Mouse (Mus musculus) embryonic facial prominence, embryonic 12.5 days (tissue): ENCODE results near the gene Vmn1r119. TPM values are rescaled to one million over a fixed set of nuclear protein-coding genes. Genes with fewer than 3 reads are reported as not detected.
"Not testable (repeated sequence)": the region's sequence is repeated elsewhere in the genome, so short reads cannot be mapped to it uniquely, and the experiment has no call there.

Source experiments
- ATAC-seq: fragments of 200-750 bp; cut with Nextera tagmentation; 2 replicates; pipeline ENCODE4 v1.8.0; 2017; ENCODE audit not compliant: insufficient number of reproducible peaks, insufficient read depth, low FRiP score, low TSS enrichment
- H3K27ac ChIP-seq: fragments of 300-500 bp; sonication (generic); 2 replicates; pipeline ENCODE4 v1.5.1; 2016; ENCODE audit warnings: mild to moderate bottlenecking
- H3K27me3 ChIP-seq: fragments of 300-500 bp; sonication (generic); 2 replicates; pipeline ENCODE4 v1.6.1; 2016; ENCODE audit warnings: mild to moderate bottlenecking, moderate library complexity
- H3K36me3 ChIP-seq: fragments of 300-500 bp; sonication (generic); 2 replicates; pipeline ENCODE4 v1.6.1; 2016; ENCODE audit warnings: mild to moderate bottlenecking
- H3K4me1 ChIP-seq: fragments of 300-500 bp; sonication (generic); 2 replicates; pipeline ENCODE4 v1.6.1; 2016
- H3K4me2 ChIP-seq: fragments of 300-500 bp; sonication (generic); replicated peaks from 2 replicates; pipeline ENCODE4 v1.6.1; 2016; ENCODE audit warnings: mild to moderate bottlenecking, moderate library complexity
- H3K4me3 ChIP-seq: fragments of 300-500 bp; sonication (generic); 2 replicates; pipeline ENCODE4 v1.5.1; 2016; ENCODE audit warnings: mild to moderate bottlenecking
- H3K9ac ChIP-seq: fragments of 300-500 bp; sonication (generic); 2 replicates; pipeline ENCODE4 v1.6.1; 2016; ENCODE audit warnings: mild to moderate bottlenecking, moderate library complexity
- H3K9me3 ChIP-seq: fragments of 300-500 bp; sonication (generic); 2 replicates; pipeline ENCODE4 v1.6.1; 2016; ENCODE audit warnings: mild to moderate bottlenecking, moderate library complexity
- WGBS: fragments of 180-500 bp; shearing (Covaris S2); methylation state at CpG from one replicate; pipeline ENCODE4 v1.1.7; 2016; 5-methylcytosine and 5-hydroxymethylcytosine counted together
- polyA plus RNA-seq: library from polyadenylated mRNA; unstranded; fragments of >200 nt; fragmentation: Nextera tagmentation; extraction: Ambion mirVana; gene quantifications from 2 replicates; pipeline ENCODE4 v1.2.1, GENCODE M21; 2016

The Vmn1r119 gene
- not detected in 2 replicates for polyA plus RNA-seq

DNA sequence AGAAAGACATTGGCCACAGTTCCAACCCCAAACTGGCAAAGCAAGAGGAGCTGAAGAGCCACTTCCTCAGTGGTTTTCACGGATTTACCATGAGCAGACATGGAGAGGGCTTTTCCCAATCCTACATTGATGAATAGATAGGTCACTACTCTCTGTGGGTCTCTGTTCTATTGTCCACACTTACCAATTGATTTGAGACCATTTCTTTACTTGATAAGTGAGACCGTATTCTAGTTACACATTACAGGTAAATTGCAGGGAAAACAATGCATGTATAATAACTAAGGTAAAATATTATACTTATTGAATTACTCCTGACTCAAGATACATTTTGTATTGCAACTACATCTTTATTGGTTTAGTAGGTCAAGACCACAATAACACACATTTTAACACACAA lies at the start of gene Vmn1r119:
Vmn1r119 (minus strand) TSS at position 101 of the 400 bp plus-strand sequence.
- ATAC-seq, result not testable (repeated sequence)

GRCm38 (mm10) chr7:21053684-21054083 lies 41.4 kb upstream of the Vmn1r119 start, which contains the start of gene Vmn1r120:
TSS of gene Vmn1r120 (minus strand) at chr7:21053784.
- H3K27ac ChIP-seq, H3K9ac ChIP-seq, H3K4me2 ChIP-seq, H3K27me3 ChIP-seq, ATAC-seq, H3K4me1 ChIP-seq, H3K9me3 ChIP-seq, H3K36me3 ChIP-seq, H3K4me3 ChIP-seq: not testable (repeated sequence)
- 93% methylated on average over 1 of the region's 1 CpGs for WGBS

More for the DNA sequence above, at the start of gene Vmn1r119:
- not testable (repeated sequence) for H3K4me2 ChIP-seq, H3K9me3 ChIP-seq, H3K4me1 ChIP-seq, H3K27me3 ChIP-seq, H3K4me3 ChIP-seq, H3K36me3 ChIP-seq, H3K27ac ChIP-seq, H3K9ac ChIP-seq
- WGBS, result no CpG with 5 or more reads among the region's 2 CpGs

Other genes starting within 250 kb of the Vmn1r119 start
- not detected in 2 replicates for gene Vmn1r112, start 241.3 kb downstream of the Vmn1r119 start, polyA plus RNA-seq
- gene Vmn1r113, start 225.2 kb downstream of the Vmn1r119 start, polyA plus RNA-seq, result not detected in 2 replicates
- not detected in 2 replicates for gene Vmn1r114, start 200.3 kb downstream of the Vmn1r119 start, polyA plus RNA-seq
- not detected in 2 replicates for gene Vmn1r115, start 167.5 kb downstream of the Vmn1r119 start, polyA plus RNA-seq
- gene Vmn1r116, start 140.2 kb downstream of the Vmn1r119 start, polyA plus RNA-seq, result not detected in 2 replicates
- gene Vmn1r117, start 128.3 kb downstream of the Vmn1r119 start, polyA plus RNA-seq, result not detected in 2 replicates
- not detected in 2 replicates for gene Vmn1r118, start 100.1 kb downstream of the Vmn1r119 start, polyA plus RNA-seq
- gene Vmn1r120, start 41.3 kb upstream of the Vmn1r119 start, polyA plus RNA-seq, result not detected in 2 replicates
- not detected in 2 replicates for gene Vmn1r121, start 86.1 kb upstream of the Vmn1r119 start, polyA plus RNA-seq
- not detected in 2 replicates for gene Vmn1r122, start 121.7 kb upstream of the Vmn1r119 start, polyA plus RNA-seq
- gene Vmn1r123, start 149.7 kb upstream of the Vmn1r119 start, polyA plus RNA-seq, result not detected in 2 replicates
- gene Gm5157, start 178.0 kb upstream of the Vmn1r119 start, polyA plus RNA-seq, result not detected in 2 replicates
- gene Vmn1r124, start 248.2 kb upstream of the Vmn1r119 start, polyA plus RNA-seq, result not detected in 2 replicates